Mouse (Mus musculus) heart, postnatal 10 days (tissue): ENCODE measurements around the gene Olfr149. TPM values are rescaled to one million over a fixed set of nuclear protein-coding genes. Genes with fewer than 3 reads are reported as not detected.
"Not testable (repeated sequence)": the region's sequence is repeated elsewhere in the genome, so short reads cannot be mapped to it uniquely, and the experiment has no call there.

Source experiments
- DNase-seq, 2 experiments: peaks; one replicate each; pipeline ENCODE4 v3.0.0; 2021
- intact Hi-C: fragments of 180-260 bp; cut with DNase I; formaldehyde crosslinking; loops from one replicate; pipeline ENCODE4 v1.15.1; 2025
- total RNA-seq, 2 experiments: library from RNA; stranded (reverse); gene quantifications; 2 replicates each; pipeline ENCODE4 v1.2.3; 2021

The Olfr149 gene
- not detected for total RNA-seq

DNA sequence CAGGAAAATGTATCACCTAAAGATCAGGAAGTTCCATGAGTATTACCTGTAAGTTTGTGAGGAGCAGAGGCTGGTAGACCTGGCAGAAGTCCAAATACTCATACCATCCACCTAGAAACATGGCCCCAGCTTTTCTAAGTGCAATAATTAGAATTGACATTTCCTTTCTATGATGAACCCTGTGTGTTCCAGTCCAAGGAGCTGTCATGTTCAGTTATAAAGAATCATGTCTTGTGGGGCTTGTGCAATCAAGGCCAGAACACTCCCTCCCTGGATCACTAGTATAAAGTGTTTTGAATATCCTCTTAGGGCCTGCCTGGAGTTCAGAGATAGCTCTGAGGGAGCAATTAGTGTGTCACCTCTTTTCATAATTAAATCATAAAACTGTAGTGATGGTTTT is at the start of gene Olfr149:
Olfr149 (minus strand) TSS at position 101 of the 400 bp plus-strand sequence.
- intact Hi-C loops, result no loop called here
- DNase-seq, result no peak

DNA sequence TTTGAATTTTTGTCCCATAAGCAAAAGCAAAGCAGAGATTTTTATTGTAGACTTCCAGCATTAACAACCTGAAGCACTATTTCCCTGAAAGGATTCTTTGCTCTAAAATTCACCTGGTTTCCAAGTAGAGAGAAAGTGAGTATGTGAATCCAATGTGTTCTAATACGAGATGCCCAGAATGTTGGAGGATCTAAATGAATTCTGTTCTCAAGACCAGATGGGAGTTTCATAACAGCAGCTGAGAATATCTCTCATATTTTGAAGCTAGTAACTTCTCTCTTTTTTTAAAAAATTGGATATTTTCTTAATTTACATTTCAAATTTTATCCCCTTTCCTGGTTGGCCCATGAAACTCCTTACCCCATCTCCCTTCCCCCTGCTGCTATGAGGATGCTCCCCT is 39.5 kb upstream of the Olfr149 start:
- intact Hi-C loops, result no loop called here
- DNase-seq, result no peak

DNA sequence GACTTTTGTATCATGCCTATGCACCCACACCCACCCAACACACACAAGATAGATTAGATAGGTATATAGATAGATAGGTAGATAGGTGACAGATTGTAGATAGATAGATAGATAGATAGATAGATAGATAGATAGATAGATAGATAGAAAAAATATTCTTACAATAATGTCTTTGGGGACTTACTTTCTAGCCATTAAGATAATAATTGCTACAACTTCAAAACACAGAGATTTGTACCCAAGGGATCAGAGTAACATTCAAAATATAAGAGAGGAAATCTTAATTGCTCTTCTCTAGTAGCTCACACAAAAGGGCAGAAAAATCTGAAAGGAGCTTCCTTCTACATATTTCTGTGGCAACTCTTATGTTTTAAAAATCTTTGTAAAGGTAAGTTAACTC is 39.0 kb upstream of the Olfr149 start, which contains the start of gene Olfr967:
Olfr967 (plus strand) TSS at position 301 of the 400 bp plus-strand sequence.
- intact Hi-C loops, result no loop called here
- DNase-seq, result no peak

DNA sequence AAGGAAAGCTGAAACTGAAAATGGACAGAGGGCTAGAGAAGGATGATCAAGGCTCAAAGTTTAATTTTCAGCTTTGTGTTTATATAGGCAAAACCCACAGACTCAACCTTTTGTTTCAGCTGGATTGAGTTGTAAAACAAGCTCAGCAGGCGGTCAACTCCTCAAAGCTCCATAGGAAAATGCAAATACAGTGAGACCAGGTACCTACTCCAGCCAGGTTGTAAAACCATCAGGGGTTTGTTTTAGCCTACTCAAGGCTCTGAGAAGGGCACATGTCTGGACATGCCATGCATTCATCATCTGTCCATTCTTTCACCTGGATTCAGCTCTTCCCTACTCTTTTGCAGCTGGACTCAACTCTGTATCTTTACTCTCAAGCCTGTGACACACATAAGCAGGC is 33.8 kb upstream of the Olfr149 start:
- no peak for DNase-seq
- intact Hi-C loops, result no loop called here

DNA sequence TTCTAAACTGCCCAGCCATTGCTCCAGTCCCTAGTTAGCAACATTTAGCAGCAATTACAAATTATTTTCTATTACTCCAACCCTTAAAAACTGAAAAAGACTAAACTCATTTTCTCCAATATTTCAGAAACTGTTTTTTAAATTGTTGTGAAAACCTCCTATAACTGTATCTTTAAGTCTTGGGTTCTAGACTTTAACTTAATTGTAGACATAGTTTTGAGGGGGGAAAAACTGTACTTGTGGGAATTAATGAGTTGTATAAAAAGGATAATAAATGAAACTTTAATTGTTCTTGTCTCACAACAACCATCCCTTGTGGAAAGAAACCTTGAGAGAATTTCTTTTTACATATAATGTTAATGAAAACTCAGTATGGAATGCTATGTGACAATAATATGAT is 23.8 kb upstream of the Olfr149 start, which contains the start of gene Olfr150:
Olfr150 (plus strand) TSS at position 301 of the 400 bp plus-strand sequence.
- no peak for DNase-seq
- intact Hi-C loops, result no loop called here

DNA sequence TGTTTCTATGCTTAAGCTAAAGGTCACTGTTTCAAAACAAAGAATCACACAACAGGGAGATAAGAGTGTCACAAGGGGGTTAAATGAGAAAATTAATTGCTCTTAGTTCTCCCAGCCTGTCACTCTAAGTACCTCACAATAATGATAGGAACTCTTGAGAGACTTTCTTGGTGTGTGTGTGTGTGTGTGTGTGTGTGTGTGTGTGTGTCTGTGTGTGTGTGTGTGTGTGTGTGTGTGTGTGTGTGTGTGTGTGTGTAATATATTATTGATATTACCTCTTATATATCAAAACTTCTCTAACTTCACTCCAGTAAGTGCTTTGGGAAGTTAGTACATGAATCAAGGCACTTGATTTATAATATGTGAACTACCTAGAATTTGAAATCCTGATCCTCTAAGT is 4.1 kb upstream of the Olfr149 start, which contains the start of gene Olfr965:
Olfr965 (plus strand) TSS at position 301 of the 400 bp plus-strand sequence.
- intact Hi-C loops, result no loop called here
- no peak for DNase-seq

DNA sequence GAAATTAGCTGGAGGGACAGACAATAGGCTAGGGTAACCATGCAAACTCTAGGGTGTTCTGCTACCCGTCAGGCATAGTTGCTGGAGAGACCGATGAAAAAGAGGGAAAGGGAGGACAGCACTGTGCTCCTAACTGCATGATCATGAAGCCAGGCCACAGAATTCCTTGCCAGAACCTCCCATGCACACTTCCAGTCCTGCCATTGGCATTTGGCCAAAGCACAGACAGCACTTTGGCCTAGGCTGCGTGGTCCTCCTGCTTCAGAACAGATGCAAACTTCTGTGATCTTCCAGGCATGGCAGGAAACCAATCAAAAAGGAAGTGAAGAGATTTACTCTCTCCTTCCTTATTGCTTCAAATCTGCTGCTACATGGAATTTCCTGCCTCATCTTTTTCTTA is 2.0 kb upstream of the Olfr149 start:
- DNase-seq, result peak; percentile 45 to 50
- intact Hi-C loops, result no loop called here

DNA sequence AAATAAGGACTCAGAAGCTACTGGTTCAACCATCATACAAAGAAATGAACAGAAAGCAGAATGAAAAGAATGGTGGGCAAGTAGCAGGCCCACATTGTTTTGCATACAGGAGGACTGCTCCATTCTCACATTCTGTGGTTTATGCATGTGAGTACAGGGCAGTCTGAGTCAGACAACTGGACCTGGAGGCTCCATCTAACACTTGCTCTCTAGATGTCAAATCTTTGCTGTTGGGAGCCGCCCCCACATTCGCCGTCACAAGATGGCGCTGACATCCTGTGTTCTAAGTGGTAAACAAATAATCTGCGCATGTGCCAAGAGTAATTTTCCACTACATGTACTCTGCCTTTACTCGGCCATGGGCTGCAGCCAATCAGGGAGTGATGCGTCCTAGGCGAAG is 5.8 kb downstream of the Olfr149 start:
- intact Hi-C loops, DNase-seq: not testable (repeated sequence)

DNA sequence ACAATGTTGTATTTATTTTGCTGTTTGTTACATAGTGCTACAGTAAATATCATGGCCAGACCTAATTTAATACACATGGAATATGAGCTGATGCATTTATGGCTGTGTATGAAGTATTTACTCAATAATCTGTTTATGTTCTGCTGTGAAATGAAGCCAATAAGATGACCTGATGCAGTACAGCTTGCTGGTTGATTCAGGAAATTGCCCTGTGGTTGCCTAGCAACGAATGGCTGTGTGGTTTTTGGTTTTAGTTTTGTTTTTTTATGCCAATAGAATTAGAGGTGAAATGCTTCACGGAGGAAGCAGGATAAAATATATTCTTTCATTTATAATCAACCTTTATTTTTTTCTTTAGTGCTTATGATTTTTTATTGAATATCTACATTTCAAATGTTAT is 27.6 kb downstream of the Olfr149 start:
- intact Hi-C loops, result no loop called here
- DNase-seq, result no peak

DNA sequence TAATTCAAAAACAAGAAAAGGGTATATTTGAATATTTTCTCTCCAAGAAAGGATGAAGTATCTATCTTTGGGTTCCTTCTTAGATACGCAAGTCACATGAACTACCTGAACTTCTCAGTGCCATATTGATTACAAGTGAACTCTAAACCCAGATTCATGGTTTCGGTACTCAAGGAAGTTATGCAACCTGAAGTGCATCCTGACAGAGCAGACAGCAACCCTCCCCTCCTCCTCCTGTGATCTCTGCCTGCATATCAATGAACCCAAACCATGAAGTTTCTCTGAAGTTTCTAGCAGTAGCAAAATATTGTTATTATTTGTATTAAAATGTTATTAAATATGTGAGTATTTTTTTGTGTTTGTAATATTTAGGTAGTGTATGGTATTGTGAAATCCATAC is 28.4 kb downstream of the Olfr149 start:
- intact Hi-C loops, result no loop called here
- no peak for DNase-seq

DNA sequence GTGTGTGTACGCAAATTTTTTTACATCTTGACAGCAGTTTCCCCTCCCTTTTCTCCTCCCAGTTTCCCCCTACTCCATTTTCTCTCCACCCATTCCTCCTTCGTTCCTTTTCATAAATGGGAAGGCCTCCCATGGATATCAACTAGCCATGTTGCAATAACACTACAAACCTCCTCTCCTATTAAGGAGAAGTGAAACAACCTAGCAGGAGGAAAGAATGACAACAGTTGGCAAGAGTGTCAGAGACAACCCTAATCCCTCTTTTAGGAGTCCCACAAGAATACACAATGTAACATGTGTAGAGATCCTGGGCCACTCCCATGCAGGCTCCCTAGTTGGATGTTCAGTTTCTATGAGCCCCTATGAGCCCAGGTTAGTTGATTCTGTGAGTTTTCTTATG is 32.1 kb downstream of the Olfr149 start:
- no peak for DNase-seq
- intact Hi-C loops, result no loop called here

DNA sequence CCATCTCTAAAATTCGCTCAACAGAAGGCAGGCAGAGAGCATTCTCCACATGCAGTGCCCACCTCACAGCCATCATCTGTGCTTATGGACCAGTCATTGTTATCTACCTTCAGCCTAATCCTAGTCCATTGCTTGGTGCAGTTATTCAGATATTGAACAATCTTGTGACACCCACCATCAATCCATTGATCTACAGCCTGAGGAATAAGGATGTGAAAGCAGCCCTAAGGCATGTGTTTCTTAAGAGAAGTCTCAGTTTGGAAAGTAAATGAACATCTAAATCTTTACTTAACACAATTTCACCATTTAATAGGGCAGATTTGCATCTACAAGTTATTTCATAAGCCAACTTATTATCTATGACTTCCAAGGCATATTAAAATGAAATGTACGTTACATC is 37.2 kb downstream of the Olfr149 start:
- intact Hi-C loops, result no loop called here

DNA sequence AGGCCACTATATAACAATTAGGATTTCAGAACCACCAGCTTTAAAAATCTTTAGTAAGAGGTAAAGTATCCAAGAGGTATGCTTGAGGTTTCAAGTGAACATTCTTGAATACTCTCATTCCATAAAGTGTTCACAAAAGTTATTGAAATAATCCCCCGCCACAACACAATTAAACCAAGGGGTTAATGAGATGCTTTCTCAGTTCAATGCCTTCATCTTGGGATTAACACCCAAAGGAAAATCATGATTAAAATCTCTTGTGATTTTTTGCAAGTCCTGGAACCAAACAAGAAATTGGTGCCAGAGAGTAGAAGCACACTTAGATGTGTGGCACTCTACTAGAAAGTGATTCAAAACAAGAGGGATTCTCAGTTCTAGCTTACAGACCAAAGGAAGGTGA is 40.0 kb downstream of the Olfr149 start, which contains the start of gene Olfr963:
Olfr963 (plus strand) TSS at position 301 of the 400 bp plus-strand sequence.
- intact Hi-C loops, result no loop called here
- no peak for DNase-seq

More for the DNA sequence above, 37.2 kb downstream of the Olfr149 start:
- no peak for DNase-seq

DNA sequence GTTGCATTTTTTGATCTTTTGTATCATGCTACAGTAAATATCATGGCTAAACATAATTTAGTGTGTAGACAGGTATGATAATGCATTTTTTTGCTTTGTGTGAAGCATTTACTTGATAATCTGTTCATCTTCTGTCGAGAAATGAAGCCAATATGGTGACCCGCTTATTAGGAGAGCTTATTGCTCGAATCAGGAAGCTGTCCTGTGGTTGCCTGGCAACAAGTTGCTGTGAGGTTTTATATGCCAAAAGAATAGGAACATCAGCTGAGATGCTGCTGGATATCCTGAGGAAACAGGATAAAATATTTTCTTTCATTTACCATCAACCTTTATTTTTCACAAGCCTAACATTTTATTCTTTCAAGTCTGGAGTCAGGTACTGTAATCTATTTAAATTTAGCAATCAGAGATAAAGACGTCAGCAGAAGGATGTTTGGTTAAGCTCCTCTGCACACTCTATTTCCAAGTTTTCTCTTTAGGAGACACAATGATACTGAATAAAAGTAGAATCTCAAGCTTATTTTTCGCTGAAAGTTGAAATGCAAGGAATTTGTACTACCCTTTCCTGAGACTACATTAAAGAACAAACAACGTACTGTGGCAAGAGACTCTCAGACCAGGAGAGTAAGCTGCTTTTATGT is 52.0 kb downstream of the Olfr149 start:
- intact Hi-C loops, result no loop called here

More for the DNA sequence above, 52.0 kb downstream of the Olfr149 start:
- DNase-seq, result no peak

Other genes starting within 250 kb of the Olfr149 start
- gene Olfr955, start 235.2 kb downstream of the Olfr149 start, total RNA-seq, result not detected
- not detected for gene Olfr44, start 213.1 kb downstream of the Olfr149 start, total RNA-seq
- gene Olfr957, start 191.3 kb downstream of the Olfr149 start, total RNA-seq, result not detected
- not detected for gene Olfr958, start 153.1 kb downstream of the Olfr149 start, total RNA-seq
- not detected for gene Olfr959, start 131.5 kb downstream of the Olfr149 start, total RNA-seq
- gene AW551984, start 102.7 kb downstream of the Olfr149 start, total RNA-seq, result 1 to 10 TPM; 2.3 to 3.8 TPM
- gene Olfr148, start 96.5 kb downstream of the Olfr149 start, total RNA-seq, result not detected
- not detected for gene Olfr960, start 85.7 kb downstream of the Olfr149 start, total RNA-seq
- gene Olfr961, start 62.0 kb downstream of the Olfr149 start, total RNA-seq, result not detected
- not detected for gene Olfr963, start 39.9 kb downstream of the Olfr149 start, total RNA-seq
- not detected for gene Olfr965, start 4.2 kb upstream of the Olfr149 start, total RNA-seq
- not detected for gene Olfr150, start 23.9 kb upstream of the Olfr149 start, total RNA-seq
- gene Olfr967, start 39.1 kb upstream of the Olfr149 start, total RNA-seq, result not detected
- gene Olfr968, start 76.1 kb upstream of the Olfr149 start, total RNA-seq, result not detected
- gene Olfr969, start 83.8 kb upstream of the Olfr149 start, total RNA-seq, result not detected
- not detected for gene Olfr970, start 101.7 kb upstream of the Olfr149 start, total RNA-seq
- gene Olfr971, start 129.8 kb upstream of the Olfr149 start, total RNA-seq, result not detected
- gene Olfr972, start 159.3 kb upstream of the Olfr149 start, total RNA-seq, result not detected
- gene Olfr229, start 200.2 kb upstream of the Olfr149 start, total RNA-seq, result not detected
- not detected for gene Olfr974, start 230.4 kb upstream of the Olfr149 start, total RNA-seq
- not detected for gene Olfr975, start 244.9 kb upstream of the Olfr149 start, total RNA-seq